Comparison of ENCODE assay signal across 22 mouse cellular contexts in genomic region chr1:79522394-79522793, GRCm38 (mm10).
A peak's percentile ranks its signal among the peaks of the same experiment; 100 is the strongest.
DNase-seq lines count a peak whose midpoint lies in the region; ATAC-seq and TF ChIP-seq lines count a peak whose summit lies in the region.
"Had no signal": no experiment of that assay in that cellular context is flagged by ENCODE, and none has a peak within 500 bp of the region (broad histone marks: within the 10 kb centered on the region; RNA-seq: fewer than 3 reads in every experiment).

No protein-coding gene starts in this region.

- H3K9me3 ChIP-seq in kidney, embryonic 14.5 days (ENCODE audit: control insufficient read depth, low read length) = no peaks in the 10 kb centered on the region
- no peaks in the 10 kb centered on the region for H3K9me3 ChIP-seq in kidney, embryonic 15.5 days (replicated peaks)
- no peaks in the 10 kb centered on the region for H3K9me3 ChIP-seq in kidney, embryonic 16.5 days (ENCODE audit: low read length)
- no peaks in the 10 kb centered on the region for H3K9me3 ChIP-seq in kidney, postnatal 0 days (replicated peaks; ENCODE audit: low read length)
- H3K9me3 ChIP-seq: G1E had no signal

- no peak overlapping the region for H3K4me2 ChIP-seq in kidney, embryonic 14.5 days (replicated peaks; ENCODE audit: low read depth, low read length)
- no peak overlapping the region for H3K4me2 ChIP-seq in kidney, embryonic 15.5 days
- H3K4me2 ChIP-seq in kidney, embryonic 16.5 days (replicated peaks; ENCODE audit: low read depth, low read length) = no peak overlapping the region
- no peak overlapping the region for H3K4me2 ChIP-seq in kidney, postnatal 0 days (ENCODE audit: low read length)

- H3K27me3 ChIP-seq in kidney, embryonic 14.5 days (ENCODE audit: control insufficient read depth, insufficient read depth, low read length) = no peaks in the 10 kb centered on the region
- H3K27me3 ChIP-seq in kidney, embryonic 15.5 days = no peaks in the 10 kb centered on the region
- H3K27me3 ChIP-seq in kidney, adult 2 months (replicated peaks; ENCODE audit: control insufficient read depth, insufficient read depth, low read length) = no peaks in the 10 kb centered on the region
- no peaks in the 10 kb centered on the region for H3K27me3 ChIP-seq in kidney, embryonic 16.5 days (ENCODE audit: insufficient read depth, low read length)
- no peaks in the 10 kb centered on the region for H3K27me3 ChIP-seq in kidney, postnatal 0 days (ENCODE audit: insufficient read depth, low read length)
- H3K27me3 ChIP-seq: CH12.LX, Patski had no signal

- no peak for DNase-seq in kidney, postnatal 10 days
- no peak for DNase-seq in kidney, adult 2 months
- no peak for DNase-seq in kidney, postnatal 25 days
- DNase-seq in kidney, postnatal 0 days (ENCODE audit: low spot score) = peak; percentile 17
- DNase-seq in kidney, adult 9 months = no peak
- DNase-seq: adrenal gland, adult 2 months; adrenal gland, adult 8-10 months; adrenal gland, postnatal 10 days; adrenal gland, postnatal 14 days; adrenal gland, postnatal 25 days; adrenal gland, postnatal 36 days; B cell, adult 2 months; cerebellum, adult 11 months; cerebellum, adult 11-12 months had no signal

- ATAC-seq in kidney, embryonic 14.5 days (ENCODE audit: low FRiP score, low TSS enrichment) = peak; percentile 60; the same call in 1 of the 2 replicates
- ATAC-seq in kidney, embryonic 15.5 days (replicated peaks; ENCODE audit: low FRiP score) = peak; percentile 54; the same call in 1 of the 2 replicates
- ATAC-seq in kidney, embryonic 16.5 days (ENCODE audit: low FRiP score, low TSS enrichment) = peak; percentile 65; the same call in 1 of the 2 replicates
- no peak for ATAC-seq in kidney, postnatal 0 days (replicated peaks; ENCODE audit: low FRiP score, low read depth)
- ATAC-seq: activated CD4-positive, CD25-positive, alpha-beta regulatory T cell, adult 4 months; CD4-positive, CD25-positive, alpha-beta regulatory T cell, adult 4 months; Patski had no signal

- H3K4me3 ChIP-seq in kidney, embryonic 14.5 days (ENCODE audit: low read length) = no peak overlapping the region
- no peak overlapping the region for H3K4me3 ChIP-seq in kidney, embryonic 15.5 days (replicated peaks)
- H3K4me3 ChIP-seq in kidney, adult 2 months (ENCODE audit: insufficient read depth, low read depth, low read length) = no peak overlapping the region
- no peak overlapping the region for H3K4me3 ChIP-seq in kidney, embryonic 16.5 days (ENCODE audit: low read length)
- H3K4me3 ChIP-seq in kidney, postnatal 0 days (replicated peaks; ENCODE audit: low read depth, low read length) = no peak overlapping the region

- no peaks in the 10 kb centered on the region for H3K4me1 ChIP-seq in kidney, embryonic 14.5 days (ENCODE audit: control insufficient read depth, insufficient read depth, low read length)
- no peaks in the 10 kb centered on the region for H3K4me1 ChIP-seq in kidney, embryonic 15.5 days
- no peaks in the 10 kb centered on the region for H3K4me1 ChIP-seq in kidney, adult 2 months (ENCODE audit: control insufficient read depth, insufficient read depth, low read length)
- H3K4me1 ChIP-seq in kidney, embryonic 16.5 days (ENCODE audit: insufficient read depth, low read length) = no peaks in the 10 kb centered on the region
- H3K4me1 ChIP-seq in kidney, postnatal 0 days (replicated peaks; ENCODE audit: insufficient read depth, low read length) = no peaks in the 10 kb centered on the region

- TF ChIP-seq CTCF in kidney, adult 2 months (conservative IDR thresholded peaks at IDR 0.05; ENCODE audit: insufficient read depth, insufficient read length, low read depth, low read length) = no peak
- TF ChIP-seq CTCF in kidney, postnatal 0 days (IDR thresholded peaks at IDR 0.05; ENCODE audit: low read depth) = no peak

- WGBS in kidney, embryonic 14.5 days = 28% methylated on average over 3 of the region's 3 CpGs
- WGBS in kidney, embryonic 15.5 days = 34% methylated on average over 3 of the region's 3 CpGs
- WGBS in kidney, adult 2 months = 27% methylated on average over 3 of the region's 3 CpGs
- 23% methylated on average over 3 of the region's 3 CpGs for WGBS in kidney, embryonic 16.5 days
- 24% methylated on average over 3 of the region's 3 CpGs for WGBS in kidney, postnatal 0 days

- TF ChIP-seq POLR2A in kidney, adult 2 months (IDR thresholded peaks at IDR 0.05; ENCODE audit: low read depth, low read length) = no peak

- no peak overlapping the region for H3K9ac ChIP-seq in kidney, embryonic 14.5 days (ENCODE audit: low read depth, low read length)
- no peak overlapping the region for H3K9ac ChIP-seq in kidney, embryonic 15.5 days
- H3K9ac ChIP-seq in kidney, embryonic 16.5 days (replicated peaks; ENCODE audit: low read length) = no peak overlapping the region
- no peak overlapping the region for H3K9ac ChIP-seq in kidney, postnatal 0 days (ENCODE audit: low read depth, low read length)

- no peak overlapping the region for H3K27ac ChIP-seq in kidney, embryonic 14.5 days (ENCODE audit: low read depth, low read length)
- no peak overlapping the region for H3K27ac ChIP-seq in kidney, embryonic 15.5 days
- no peak overlapping the region for H3K27ac ChIP-seq in kidney, adult 2 months (ENCODE audit: insufficient read depth, low read depth, low read length)
- H3K27ac ChIP-seq in kidney, embryonic 16.5 days (ENCODE audit: low read length) = no peak overlapping the region
- H3K27ac ChIP-seq in kidney, postnatal 0 days = no peak overlapping the region

- H3K36me3 ChIP-seq in kidney, embryonic 14.5 days (ENCODE audit: control insufficient read depth, insufficient read depth, low read length) = no peaks in the 10 kb centered on the region
- H3K36me3 ChIP-seq in kidney, embryonic 15.5 days = no peaks in the 10 kb centered on the region
- no peaks in the 10 kb centered on the region for H3K36me3 ChIP-seq in kidney, adult 2 months (ENCODE audit: control insufficient read depth, insufficient read depth, low read length)
- no peaks in the 10 kb centered on the region for H3K36me3 ChIP-seq in kidney, embryonic 16.5 days (ENCODE audit: insufficient read depth, low read length)
- H3K36me3 ChIP-seq in kidney, postnatal 0 days (ENCODE audit: insufficient read depth, low read length) = no peaks in the 10 kb centered on the region
- H3K36me3 ChIP-seq: G1E had no signal
